Mouse (Mus musculus) lung, adult 2 months (tissue): ENCODE measurements around the gene BC025446.

Experiments
- CTCF ChIP-seq: fragments of 200-500 bp; IDR thresholded peaks from 2 replicates; pipeline ENCODE4 v1.5.1; 2011; ENCODE audit warnings: mild to moderate bottlenecking, low read length, control low read depth; ENCODE audit not compliant: insufficient read depth
- POLR2A ChIP-seq: fragments of 200-500 bp; IDR thresholded peaks from 2 replicates; pipeline ENCODE4 v1.6.1; 2011; ENCODE audit warnings: low read depth, mild to moderate bottlenecking, control low read depth, low read length, borderline replicate concordance; ENCODE audit errors: extremely low read depth

GRCm38 (mm10) chr15:75268121-75268520 lies 51.9 kb downstream of the BC025446 start, which contains the start of gene Ly6f:
- TF ChIP-seq POLR2A = no peak
- no peak for TF ChIP-seq CTCF
